Mouse (Mus musculus): Measurements from ENCODE around the gene Slc9a8.

Slc9a8 gene

DNA sequence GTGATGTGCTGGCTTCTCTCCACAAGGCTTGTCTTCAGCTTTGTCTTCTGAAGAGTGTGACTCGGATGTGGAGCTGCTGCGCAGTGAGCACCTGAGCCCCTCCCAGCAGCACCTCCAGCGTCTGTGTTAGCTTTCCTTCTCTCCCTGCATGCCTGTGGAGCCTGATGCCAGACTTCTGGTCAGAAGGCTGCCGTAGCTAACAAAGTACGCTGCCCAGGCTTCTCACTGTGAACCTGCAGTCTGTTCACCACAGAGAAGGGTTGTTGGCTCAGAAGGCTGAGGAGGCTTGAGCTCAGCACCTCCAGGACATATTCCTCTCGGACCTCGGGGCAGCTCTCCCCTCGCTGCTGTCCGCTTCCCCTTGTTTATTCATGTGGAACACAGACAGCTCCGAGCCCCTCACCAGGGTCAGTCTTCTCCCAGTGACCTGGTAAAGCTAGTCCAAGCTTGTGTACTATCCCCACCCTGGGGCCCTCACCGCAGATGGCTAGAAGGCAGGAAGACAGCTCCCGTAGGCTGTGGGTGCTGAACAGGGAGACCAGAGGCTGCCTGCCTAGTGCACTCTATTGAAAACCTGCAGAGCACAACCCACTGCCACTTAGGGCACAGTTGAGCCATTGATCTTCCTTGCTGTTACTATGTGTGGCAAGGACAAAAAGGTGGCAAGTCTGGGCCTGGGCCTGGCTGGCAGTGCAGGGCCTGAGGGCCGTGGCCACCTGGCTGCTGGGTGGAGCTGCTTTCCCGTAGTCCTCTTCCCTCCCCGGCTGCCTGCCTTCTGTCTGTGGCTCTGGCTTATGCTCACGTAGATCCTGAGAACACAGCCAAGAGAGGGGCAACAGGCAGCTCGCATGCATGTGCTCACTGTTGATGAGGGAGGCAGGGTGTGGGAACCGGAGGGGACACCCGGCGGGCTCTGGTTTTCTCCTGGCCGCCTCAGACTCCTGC lies 28.1 kb downstream of the Slc9a8 start:
- peak; percentile 84 for DNase-seq (ENCODE audit: low read depth, low spot score)

- DNase-seq (ENCODE audit: low read depth, low spot score) = peak; percentile 75
Observed at GRCm38 (mm10) chr2:167450647-167451046, 29.1 kb downstream of the Slc9a8 start.

DNA sequence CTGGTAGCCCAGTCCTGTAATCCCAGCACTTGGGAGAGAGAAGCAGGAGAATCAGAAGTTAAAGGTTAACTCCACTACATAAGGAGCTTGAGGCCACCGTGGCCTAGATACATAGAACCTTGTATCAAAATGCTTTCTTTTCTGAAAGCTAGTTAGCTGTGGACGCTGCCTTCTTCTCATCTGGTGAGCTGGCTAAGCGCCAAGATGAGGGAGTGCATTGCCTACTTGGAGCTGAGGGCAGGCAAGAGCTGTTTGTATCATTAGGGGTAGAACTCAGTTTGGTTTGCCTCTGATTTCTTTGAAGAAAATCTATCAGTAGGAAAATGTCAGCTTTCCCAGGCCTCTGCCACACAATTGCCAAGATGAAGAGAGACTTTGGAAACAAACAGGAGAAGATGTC lies 32.3 kb downstream of the Slc9a8 start:
- peak; percentile 79 for DNase-seq (ENCODE audit: low read depth, low spot score)

DNA sequence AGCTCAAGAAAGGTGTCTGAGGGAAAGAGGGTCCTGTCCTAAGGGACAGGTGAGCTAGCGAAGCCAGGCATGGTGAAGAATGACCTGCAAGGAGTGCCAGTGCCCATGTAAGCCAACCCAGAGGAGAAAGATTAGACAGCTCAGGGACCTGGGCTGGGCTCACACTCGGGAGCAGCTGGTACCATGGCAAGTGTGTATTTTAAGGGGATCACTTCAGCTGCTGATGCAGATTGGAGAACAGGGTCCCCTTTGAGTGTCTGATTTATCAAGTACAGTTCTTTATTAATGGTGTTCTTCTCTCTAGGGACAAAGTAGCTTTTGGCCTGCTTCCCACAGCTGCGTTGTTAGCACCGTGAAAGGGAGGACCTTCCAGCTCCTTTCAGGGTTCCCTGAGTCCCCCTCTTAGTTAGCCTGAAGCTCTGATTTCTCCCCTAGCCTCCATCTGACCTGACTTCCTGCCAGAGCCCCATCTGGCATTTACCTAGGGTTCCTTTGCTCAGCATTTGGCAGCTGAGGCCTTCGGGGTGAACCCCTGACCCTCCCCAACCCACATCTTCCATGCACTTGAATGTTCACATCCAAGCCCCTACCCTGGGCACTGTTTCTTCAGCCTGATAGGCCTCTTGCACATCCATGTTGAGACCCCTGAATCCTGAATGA lies 35.0 kb downstream of the Slc9a8 start:
- peak; percentile 66 for DNase-seq (ENCODE audit: low read depth, low spot score)

DNA sequence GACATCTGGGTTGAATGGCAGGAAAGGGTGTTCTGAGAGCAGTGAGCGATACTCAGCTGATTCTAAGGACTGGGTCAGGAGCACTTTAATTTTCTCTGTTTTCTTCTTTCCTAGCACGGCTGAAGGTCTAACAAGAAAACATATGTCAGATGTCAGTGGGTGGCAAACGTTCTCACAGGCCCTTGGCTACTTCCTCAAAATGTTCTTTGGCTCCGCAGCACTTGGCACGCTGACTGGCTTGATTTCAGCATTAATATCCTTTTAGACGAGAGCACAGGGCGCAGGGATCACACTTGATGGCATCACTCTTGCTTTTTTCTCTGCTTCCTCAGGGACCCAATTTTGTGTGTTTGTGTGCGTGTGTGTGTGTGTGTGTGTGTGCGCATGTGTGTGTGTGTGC lies 35.7 kb downstream of the Slc9a8 start:
- DNase-seq (ENCODE audit: low read depth, low spot score) = peak; percentile 96

GRCm38 (mm10) chr2:167458548-167458947 lies 37.0 kb downstream of the Slc9a8 start:
- no peak for DNase-seq (ENCODE audit: low read depth, low spot score)

DNA sequence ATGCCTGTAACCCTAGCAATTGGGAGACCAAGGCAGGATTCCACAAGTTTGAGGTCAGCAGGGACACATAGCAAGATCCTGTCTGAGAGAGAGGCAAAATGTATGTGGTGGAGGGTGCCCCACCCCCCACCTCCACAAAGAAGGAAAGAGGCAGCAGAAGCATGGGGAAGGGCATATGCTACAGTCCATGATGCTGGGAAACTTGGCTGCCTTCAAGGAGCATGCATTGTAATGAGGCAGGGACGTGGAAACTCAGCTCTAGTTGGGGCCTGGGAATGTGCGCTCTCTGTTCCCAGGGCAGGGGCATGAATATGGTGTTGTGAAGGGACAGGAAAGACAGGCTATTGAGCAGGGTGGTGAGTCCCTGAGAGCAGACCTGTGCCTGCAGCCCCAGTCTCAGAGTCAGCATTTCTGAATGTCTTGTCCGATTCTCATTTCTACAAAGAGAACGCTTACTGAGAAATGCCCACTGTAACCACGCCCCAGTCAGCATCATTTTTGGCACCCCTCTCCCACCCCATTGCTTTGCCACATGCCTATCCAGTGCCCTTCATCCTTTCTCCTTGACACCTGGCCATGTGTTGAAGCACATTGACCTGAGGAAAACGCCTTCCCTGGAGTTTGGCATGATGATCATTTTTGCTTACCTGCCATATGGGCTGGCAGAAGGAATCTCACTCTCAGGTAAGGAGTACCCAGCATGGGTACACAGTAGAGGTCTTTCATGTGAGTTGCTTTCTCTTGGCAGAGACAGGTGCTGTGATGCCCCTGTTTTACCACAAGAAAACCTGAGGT lies 37.8 kb downstream of the Slc9a8 start:
- peak; percentile 97 for DNase-seq (ENCODE audit: low read depth, low spot score)

DNA sequence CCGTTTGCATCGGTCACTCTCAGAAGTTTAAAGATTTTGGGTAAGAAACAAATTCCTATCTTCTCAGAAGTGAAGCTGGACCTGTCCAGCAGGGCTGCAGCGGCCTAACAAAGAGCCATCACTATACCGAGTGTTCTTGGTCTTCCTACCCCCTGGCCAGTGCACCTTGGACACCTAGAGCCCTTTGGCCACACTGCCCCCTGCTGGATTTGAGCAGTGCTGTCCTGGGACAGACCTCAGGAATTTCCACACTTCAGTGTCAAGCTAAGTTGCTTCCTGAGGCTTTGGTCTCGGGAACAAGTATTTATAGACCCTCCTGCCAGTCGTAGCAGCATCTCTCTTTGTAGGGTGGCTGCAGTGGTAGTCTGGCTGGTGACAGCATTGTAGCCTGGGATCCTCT lies 41.4 kb downstream of the Slc9a8 start:
- peak; percentile 86 for DNase-seq (ENCODE audit: low read depth, low spot score)

DNA sequence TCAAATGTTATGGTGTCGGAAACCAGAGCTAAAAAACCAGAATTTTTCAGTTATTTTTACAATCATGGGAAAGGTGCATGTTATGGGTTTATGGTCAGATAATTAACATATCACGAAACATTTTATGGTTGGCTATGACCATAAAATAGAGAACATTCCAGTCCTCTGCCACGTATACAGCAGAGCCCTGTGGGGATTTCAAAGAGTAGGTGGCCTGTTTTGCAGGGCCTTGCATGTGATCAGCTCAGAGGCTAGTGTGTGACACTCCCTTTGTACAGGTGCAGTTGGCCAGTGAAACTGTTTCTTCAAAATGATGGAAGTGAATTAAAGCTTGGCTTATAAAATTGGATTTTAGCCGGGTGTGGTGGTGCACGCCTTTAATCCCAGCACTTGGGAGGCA lies 42.3 kb downstream of the Slc9a8 start:
- DNase-seq (ENCODE audit: low read depth, low spot score) = no peak

GRCm38 (mm10) chr2:167465951-167466350 lies 44.4 kb downstream of the Slc9a8 start:
- no peak for DNase-seq (ENCODE audit: low read depth, low spot score)

DNA sequence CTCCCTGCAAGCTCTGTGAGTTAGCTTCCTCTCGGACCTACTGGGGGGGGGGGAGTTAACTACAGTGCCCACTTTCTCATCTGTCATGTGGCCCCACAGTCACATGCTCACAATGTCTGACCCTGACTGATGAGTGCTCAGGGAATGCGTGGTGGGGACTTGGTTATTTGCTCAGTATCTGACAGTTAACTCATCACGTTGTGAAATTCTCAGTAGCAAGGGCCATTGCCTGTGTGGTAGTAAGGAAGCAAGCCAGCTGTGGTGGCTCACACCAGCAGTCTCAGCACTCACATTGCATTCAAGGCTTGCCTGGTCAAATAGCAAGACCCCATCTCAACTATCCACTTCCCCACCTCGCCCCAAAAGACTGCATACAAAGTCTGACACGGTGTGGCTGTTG lies 45.7 kb downstream of the Slc9a8 start:
- DNase-seq (ENCODE audit: low read depth, low spot score) = no peak

- DNase-seq (ENCODE audit: low read depth, low spot score) = no peak
Observed at GRCm38 (mm10) chr2:167468444-167468843, 46.9 kb downstream of the Slc9a8 start.

GRCm38 (mm10) chr2:167470611-167471010 lies 49.1 kb downstream of the Slc9a8 start:
- peak; percentile 69 for DNase-seq (ENCODE audit: low read depth, low spot score)

- DNase-seq (ENCODE audit: low read depth, low spot score) = peak; percentile 99
Observed at GRCm38 (mm10) chr2:167471585-167471984, 50.1 kb downstream of the Slc9a8 start.

DNA sequence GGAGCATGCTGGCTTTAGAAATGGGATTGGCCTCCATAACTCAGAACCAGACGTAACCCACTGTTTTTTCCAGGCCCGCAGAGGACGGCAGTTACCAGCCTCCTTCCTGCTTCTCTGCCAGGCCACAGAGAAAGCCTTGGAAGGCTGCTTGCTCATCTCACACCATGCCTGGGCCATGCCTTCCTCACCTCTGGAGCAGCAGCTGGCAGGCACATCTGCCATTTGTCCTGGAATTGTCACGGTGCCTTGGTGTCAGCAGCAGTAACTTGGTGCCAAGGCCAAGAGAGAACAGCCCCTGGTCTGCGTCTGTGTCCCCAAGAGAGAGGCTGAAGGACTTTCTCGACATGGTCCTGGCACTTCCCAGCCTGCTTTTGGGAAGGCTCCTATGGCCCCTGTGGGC lies 52.7 kb downstream of the Slc9a8 start:
- no peak for DNase-seq (ENCODE audit: low read depth, low spot score)

DNA sequence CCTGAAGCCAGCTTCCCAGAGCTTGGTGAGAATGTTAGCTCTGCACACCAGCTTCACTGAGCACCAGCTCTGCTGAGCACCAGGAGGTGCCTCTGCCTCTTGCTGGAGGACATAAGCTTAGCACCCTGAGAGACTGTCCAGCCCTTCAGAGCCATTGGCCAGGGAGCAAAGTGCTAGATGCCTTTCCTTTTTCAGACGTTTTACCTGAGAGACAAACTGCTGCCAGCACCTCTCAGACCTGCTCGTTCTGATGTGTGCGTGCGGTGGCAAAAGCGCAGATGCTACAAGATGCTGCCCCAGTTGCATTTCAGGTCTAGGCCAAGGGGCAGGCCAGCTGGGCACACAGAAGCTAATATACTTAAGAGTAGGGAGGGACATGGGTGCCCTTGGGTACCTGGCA lies 54.1 kb downstream of the Slc9a8 start:
- DNase-seq (ENCODE audit: low read depth, low spot score) = no peak

GRCm38 (mm10) chr2:167476200-167476688 lies 54.7 kb downstream of the Slc9a8 start:
- DNase-seq (ENCODE audit: low read depth, low spot score) = peak; percentile 96

- no peak for DNase-seq (ENCODE audit: low read depth, low spot score)
Observed at GRCm38 (mm10) chr2:167476762-167477161, 55.2 kb downstream of the Slc9a8 start.

DNA sequence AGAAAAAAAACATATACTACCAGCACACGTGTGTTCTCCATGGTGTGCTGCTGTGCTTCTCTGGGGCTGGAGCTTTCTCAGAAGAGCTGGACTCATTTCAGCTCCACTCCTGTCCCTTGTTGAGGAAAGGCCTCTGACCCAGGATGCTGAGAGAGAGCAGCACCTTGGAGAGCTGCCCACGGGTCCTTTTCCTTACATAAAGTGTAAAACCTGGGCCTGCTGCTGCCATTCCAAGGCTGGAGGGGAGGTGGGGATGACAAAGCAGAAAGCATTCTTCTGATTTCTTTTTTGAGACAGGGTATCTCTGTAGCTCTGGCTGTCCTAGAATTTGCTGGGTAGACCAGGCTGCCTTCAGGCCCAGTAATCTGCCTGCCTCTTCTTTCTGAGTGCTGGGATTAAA lies 56.6 kb downstream of the Slc9a8 start:
- no peak for DNase-seq (ENCODE audit: low read depth, low spot score)

- DNase-seq (ENCODE audit: low read depth, low spot score) = no peak
Observed at GRCm38 (mm10) chr2:167479501-167479900, 58.0 kb downstream of the Slc9a8 start.

GRCm38 (mm10) chr2:167482681-167483080 lies 61.2 kb downstream of the Slc9a8 start:
- DNase-seq (ENCODE audit: low read depth, low spot score) = no peak

Measured in brain, adult 2 months (tissue).